Mouse (Mus musculus) inflammation-experienced regulatory T-cells, adult 6 months (primary cell): ENCODE data around the gene Kmt2b. TPM values are rescaled to one million over a fixed set of nuclear protein-coding genes. Genes with fewer than 3 reads are reported as not detected.

Experiments
- ATAC-seq: one replicate; pipeline ENCODE4 v1.8.0; 2017
- polyA plus RNA-seq, 3 experiments: library from polyadenylated mRNA; unstranded; fragments of 100-300 nt; shearing (Covaris generic); gene quantifications; one replicate each; pipeline ENCODE4 v1.2.1; 2017

The Kmt2b gene
- polyA plus RNA-seq, 3 experiments from 2014 or later: 15.7 to 23.0 (median 22.6) TPM

DNA sequence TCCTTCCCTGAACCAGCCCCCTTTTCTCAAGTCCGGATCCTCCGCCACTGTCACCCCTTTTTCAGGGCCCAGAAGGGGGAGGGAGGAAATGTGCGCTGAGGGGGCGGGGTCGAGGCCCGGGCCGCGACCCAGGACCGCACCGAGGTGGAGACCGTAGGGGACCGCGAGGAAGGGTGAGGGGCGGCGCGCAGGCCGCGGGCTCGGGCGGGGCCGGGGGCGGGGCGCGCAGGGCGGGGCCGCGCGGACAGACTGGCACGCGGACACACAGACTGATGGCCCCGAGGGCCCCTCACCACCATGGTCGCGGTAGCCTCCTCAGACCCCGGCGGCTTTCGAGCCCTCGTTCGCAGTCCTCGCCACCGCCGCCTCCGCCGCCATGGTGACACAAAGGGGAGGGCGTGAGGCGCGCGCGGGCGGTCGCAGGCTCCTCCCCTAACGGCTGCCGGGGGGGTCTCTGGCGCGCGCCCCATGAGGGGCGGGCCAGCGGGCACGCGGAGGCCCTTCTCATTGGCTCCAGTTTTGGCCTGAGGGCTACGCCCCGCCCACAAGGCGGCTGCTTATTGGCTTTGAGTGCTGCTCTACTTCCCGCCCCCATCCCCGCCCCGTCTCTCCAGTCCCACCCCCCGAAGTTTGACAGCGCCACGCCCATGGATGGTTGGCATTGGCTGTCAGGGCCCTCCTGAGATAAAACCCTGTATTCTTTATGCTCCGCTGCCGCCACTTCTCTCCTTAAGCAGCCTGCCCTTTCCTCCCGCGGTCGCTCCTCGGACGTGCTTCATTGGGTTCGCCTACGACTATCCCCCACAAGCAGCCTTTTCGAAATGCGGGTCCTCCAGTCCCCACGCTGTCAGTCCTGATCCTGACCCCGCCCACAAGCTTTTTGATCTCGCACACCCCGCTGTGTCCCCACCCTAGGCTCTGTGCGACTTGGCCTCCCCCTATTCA is 53.6 kb downstream of the Kmt2b start, which contains the start of gene Arhgap33:
Gene Arhgap33, minus strand, starts transcription at position 428 of the 945 bp plus-strand sequence.
- ATAC-seq: peak; percentile 95

DNA sequence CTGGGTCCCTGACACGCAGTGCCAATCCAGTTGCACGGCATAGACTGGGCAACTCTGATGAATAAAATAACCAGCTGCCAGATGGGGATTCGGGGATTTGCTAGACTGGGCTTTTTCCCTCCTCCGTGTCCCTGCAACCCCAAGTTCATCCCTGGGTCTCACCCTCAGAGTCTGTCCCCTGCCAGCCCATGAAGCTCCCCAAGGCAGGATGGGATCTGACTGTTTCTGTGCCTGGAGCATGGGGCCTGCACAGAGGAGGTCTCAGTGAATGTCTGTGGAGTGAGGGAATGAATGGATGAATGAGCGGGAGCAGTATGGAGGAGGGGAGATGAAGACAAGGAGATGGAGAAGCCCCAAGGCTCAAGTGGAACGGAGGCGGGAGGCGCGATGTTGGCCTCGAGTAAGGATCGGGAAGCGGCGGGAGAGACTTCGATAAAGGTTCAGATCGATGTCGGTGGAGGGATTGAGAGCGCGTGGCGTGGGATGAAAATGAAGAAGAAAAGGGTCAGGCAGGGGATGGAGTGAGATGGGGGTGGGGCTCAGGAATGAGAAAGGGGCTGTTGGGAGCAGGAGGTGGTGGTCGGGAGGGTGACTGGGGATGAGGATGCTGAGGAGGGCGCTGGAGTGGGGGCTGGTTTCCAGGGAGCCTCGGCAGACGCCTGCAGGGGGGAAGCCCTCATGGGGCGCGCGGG is 54.4 kb downstream of the Kmt2b start:
- ATAC-seq: no peak

DNA sequence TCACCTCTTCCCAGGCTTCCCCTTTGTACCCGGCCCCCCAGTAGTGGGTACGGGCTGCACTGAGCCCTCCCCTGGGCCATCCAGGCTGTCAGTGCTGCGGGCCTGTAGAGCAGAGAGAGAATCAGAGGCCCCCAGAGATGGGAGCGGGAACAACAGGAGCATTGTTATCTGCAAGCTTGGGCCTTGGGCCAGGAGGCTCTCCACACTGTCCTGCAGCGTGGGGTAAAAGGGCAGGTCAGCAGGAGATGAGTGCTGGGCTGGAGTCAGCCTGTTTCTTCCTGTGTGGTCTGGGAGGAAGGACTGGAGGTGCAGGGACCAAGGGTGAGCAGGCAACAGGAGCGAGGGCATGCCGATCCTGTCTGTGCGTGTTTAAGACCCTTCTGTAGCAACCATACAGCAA is 55.6 kb downstream of the Kmt2b start:
- ATAC-seq: no peak

DNA sequence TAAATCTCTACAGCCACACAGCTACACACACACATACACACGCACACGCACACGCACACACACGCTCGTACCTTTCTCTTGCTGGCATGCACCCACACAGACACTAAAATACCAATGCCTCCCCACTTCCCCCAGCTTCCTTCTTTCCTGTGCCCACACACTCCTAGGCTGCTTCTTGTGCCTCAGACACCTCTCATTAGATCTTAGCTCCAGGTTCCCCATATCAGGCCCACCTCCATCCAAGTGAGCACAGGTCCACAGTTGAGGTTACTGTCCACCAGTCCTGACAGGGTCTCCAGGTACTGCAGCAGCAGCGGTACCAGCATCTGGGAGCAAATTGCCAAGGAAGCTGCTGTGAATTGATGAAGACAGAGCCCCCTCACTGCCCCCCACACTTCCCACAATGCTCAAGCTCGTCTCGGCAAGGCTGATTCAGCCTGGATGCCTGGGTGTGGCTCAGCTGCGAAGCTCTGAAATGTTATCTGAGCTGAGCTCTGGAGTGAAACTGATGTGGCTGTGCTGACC is 57.2 kb downstream of the Kmt2b start:
- ATAC-seq: no peak

DNA sequence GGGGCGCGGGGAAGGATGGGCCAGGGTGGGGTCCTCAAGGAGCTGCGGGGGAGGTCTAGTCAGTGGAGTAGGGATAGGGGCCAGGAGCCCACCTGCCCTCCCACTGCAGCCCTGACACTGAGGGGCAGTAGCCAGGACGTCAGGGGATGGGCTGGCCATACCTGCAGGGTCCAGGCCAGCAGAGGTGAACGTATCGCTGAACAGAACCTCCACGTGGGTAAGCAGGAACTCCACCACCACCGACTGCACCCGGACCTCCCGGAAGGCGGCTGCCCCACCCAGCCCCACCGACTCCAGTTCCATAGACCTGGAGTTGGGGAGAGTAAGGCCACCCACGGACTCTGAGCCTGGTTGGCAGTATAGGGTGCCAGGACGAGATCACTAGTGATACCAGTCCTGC is 61.5 kb downstream of the Kmt2b start:
- ATAC-seq: no peak

DNA sequence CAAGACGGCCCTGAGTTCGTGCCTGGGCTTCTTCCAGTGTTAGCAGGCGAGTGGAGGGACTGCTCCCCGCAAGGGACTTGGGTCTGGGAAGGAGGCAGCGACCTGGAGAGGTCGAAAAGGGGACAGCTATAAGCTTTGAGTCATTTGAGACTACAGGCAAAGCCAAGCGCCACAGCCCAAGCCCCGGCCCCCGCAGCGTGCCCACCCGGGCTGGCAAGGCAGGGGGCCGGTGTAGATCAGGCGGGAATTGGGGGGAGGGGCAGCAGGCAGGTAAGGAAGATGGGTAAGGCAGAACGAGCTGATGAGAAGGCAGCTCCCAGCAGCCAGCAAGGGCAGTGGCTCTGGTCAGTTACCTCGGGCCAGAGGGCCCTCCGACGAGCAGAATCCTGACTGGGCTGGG is 62.1 kb downstream of the Kmt2b start:
- ATAC-seq: no peak

DNA sequence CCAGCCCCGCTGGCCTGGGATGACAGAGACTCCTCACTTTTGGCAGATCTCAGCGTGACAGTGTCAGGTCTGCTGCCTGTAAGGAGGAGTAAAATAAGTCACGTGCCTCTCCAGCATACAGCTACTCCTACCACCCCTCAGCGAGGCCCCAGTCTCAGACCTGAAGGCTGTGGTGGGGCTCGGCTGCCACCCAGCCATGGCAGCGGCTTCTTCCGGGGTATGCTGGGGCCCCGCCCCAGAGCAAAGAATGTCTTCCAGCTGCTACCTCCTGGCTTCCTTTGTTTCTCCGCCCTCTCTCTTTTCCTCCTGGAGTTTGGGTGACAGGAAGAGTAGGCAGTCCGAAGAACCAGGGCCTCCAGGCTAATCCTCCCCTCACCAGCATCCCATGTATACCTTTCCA is 62.6 kb downstream of the Kmt2b start:
- ATAC-seq: no peak

DNA sequence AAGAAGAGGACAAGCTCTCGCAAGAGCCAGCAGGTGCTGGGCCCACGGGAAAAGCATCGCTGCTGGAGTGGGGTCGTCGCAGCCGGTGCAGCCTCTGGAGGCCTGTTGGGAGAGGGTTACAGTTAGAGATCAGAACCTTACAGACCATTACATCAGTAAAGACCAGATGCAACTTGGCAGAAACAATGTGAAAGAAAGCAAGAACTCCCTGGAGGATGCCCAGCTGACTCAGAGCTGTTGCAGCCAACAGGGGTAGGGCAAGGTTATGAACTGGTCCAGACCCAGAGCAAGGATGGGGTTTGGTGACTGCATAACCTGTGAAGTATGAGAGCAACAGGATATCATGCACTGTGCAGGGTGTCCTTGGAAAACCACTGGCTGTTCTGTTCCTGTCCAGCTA is 64.0 kb downstream of the Kmt2b start:
- ATAC-seq: no peak

DNA sequence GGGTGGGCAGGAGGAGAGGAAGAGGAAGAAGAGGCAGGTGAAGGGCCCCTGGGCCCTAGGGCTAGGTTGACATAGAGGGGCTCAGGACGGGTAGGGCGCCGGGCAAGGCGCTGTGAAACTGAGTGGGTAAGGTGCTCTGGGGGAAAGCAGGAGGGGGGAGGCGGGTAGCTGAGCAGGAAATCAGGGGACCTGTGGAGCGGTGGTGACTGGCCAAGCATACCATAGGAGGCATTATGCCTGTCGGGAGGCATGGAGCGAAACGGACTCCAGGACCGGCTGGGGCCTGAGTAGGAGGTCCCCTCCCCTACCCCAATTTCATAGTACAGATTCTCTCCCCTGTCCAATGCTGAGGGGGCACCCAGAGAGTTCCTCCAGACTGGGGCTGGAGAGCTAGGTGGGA is 65.7 kb downstream of the Kmt2b start:
- ATAC-seq: no peak

DNA sequence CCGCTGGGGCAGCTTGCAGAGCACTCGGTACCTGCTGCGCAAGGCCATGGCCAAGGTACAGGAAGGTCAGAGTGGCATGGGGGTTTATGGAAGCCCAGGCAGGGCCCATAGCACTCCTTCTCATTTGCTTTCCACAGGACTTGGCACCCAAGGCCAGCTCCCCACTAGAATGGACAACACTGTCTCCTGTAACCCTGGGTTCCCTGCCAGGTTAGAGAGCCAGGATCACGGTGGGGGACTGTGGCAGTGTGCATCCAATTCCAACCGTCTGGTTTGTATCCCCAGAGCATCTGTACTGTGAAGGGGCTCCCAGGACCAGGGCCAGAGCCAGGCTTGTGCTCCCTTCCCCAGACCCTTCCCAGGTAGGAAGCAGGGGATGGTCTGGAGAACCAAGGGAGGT is 67.7 kb downstream of the Kmt2b start:
- no peak for ATAC-seq

DNA sequence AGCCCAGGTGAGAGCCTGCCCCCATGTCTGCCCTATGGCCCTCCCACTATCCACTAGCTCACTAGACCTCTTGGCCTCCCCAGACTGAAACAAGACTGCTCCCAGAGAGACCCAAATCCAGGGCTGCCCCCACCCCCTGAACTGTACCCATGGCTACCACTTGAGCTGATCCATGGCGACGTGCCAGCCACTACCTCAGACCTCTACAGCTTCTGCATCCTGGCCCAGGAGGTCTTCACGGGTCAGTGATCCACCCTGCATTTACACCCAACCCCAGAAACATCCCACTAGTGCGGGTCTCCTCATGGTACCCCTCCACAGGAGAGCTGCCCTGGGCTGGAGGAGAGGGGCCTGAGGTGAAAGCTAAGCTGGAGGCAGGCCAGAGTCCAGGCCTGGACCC is 68.1 kb downstream of the Kmt2b start:
- ATAC-seq: no peak

Other genes starting within 250 kb of the Kmt2b start
- not detected for gene Lrfn3, start 226.0 kb downstream of the Kmt2b start, polyA plus RNA-seq
- gene Tyrobp, start 175.0 kb downstream of the Kmt2b start, polyA plus RNA-seq: 10 to 100 TPM in 1 of 3 experiments, 1 to 10 TPM in 1, under 1 TPM in 1; 0.79 to 15.0 (median 2.2) TPM
- 100 to 1,000 TPM; 484 to 574 (median 552) TPM for gene Hcst, start 168.9 kb downstream of the Kmt2b start, polyA plus RNA-seq
- gene Nfkbid, start 167.0 kb downstream of the Kmt2b start, polyA plus RNA-seq: 10 to 100 TPM; 37.3 to 50.8 (median 41.1) TPM
- 1 to 10 TPM; 6.0 to 7.4 (median 6.0) TPM for gene Aplp1, start 143.2 kb downstream of the Kmt2b start, polyA plus RNA-seq
- gene Kirrel2, start 131.0 kb downstream of the Kmt2b start, polyA plus RNA-seq: not detected
- under 1 TPM in 1 of 3 experiments, not detected in 2; 0.11 TPM for gene Nphs1, start 130.4 kb downstream of the Kmt2b start, polyA plus RNA-seq
- not detected for gene Prodh2, start 95.1 kb downstream of the Kmt2b start, polyA plus RNA-seq
- gene Arhgap33, start 53.7 kb downstream of the Kmt2b start, polyA plus RNA-seq: 1 to 10 TPM in 1 of 3 experiments, under 1 TPM in 2; 0.28 to 1.1 (median 0.91) TPM
- 1 to 10 TPM; 2.7 to 3.6 (median 2.8) TPM for gene Hspb6, start 36.5 kb downstream of the Kmt2b start, polyA plus RNA-seq
- 1 to 10 TPM; 2.8 to 4.5 (median 4.0) TPM for gene Proser3, start 36.4 kb downstream of the Kmt2b start, polyA plus RNA-seq
- 100 to 1,000 TPM in 2 of 3 experiments, 10 to 100 TPM in 1; 94.5 to 112 (median 109) TPM for gene Lin37, start 28.9 kb downstream of the Kmt2b start, polyA plus RNA-seq
- gene U2af1l4, start 25.4 kb downstream of the Kmt2b start, polyA plus RNA-seq: 10 to 100 TPM; 56.1 to 60.5 (median 60.0) TPM
- 10 to 100 TPM; 45.7 to 85.3 (median 82.8) TPM for gene Gm49396, start 25.4 kb downstream of the Kmt2b start, polyA plus RNA-seq
- 100 to 1,000 TPM; 271 to 363 (median 299) TPM for gene Psenen, start 25.1 kb downstream of the Kmt2b start, polyA plus RNA-seq
- gene Igflr1, start 23.3 kb downstream of the Kmt2b start, polyA plus RNA-seq: 100 to 1,000 TPM; 118 to 196 (median 157) TPM
- 10 to 100 TPM; 11.7 to 28.7 (median 11.9) TPM for gene Zbtb32, start 10.2 kb upstream of the Kmt2b start, polyA plus RNA-seq
- 1 to 10 TPM in 2 of 3 experiments, under 1 TPM in 1; 0.47 to 3.1 (median 1.5) TPM for gene Upk1a, start 24.1 kb upstream of the Kmt2b start, polyA plus RNA-seq
- gene Cox6b1, start 37.4 kb upstream of the Kmt2b start, polyA plus RNA-seq: 100 to 1,000 TPM; 376 to 780 (median 668) TPM
- not detected for gene Etv2, start 47.1 kb upstream of the Kmt2b start, polyA plus RNA-seq
- gene Rbm42, start 61.6 kb upstream of the Kmt2b start, polyA plus RNA-seq: 10 to 100 TPM; 21.7 to 30.7 (median 28.0) TPM
- gene Haus5, start 76.3 kb upstream of the Kmt2b start, polyA plus RNA-seq: 10 to 100 TPM; 23.9 to 33.9 (median 26.4) TPM
- gene Pmis2, start 82.9 kb upstream of the Kmt2b start, polyA plus RNA-seq: not detected
- gene 2200002J24Rik, start 110.2 kb upstream of the Kmt2b start, polyA plus RNA-seq: not detected
- not detected for gene Atp4a, start 123.5 kb upstream of the Kmt2b start, polyA plus RNA-seq
- 10 to 100 TPM; 43.1 to 55.2 (median 48.6) TPM for gene Tmem147, start 140.8 kb upstream of the Kmt2b start, polyA plus RNA-seq
- under 1 TPM in 2 of 3 experiments, not detected in 1; 0.39 to 0.46 TPM for gene Gapdhs, start 155.0 kb upstream of the Kmt2b start, polyA plus RNA-seq
- gene Sbsn, start 162.7 kb upstream of the Kmt2b start, polyA plus RNA-seq: 1 to 10 TPM in 2 of 3 experiments, not detected in 1; 1.5 to 1.6 TPM
- gene Dmkn, start 175.0 kb upstream of the Kmt2b start, polyA plus RNA-seq: not detected
- not detected for gene Krtdap, start 199.2 kb upstream of the Kmt2b start, polyA plus RNA-seq
- gene Ffar2, start 235.0 kb upstream of the Kmt2b start, polyA plus RNA-seq: 1 to 10 TPM in 1 of 3 experiments, under 1 TPM in 2; 0.50 to 3.1 (median 0.82) TPM